Mouse (Mus musculus) neural tube, embryonic 13.5 days (tissue): ENCODE measurements around the gene A630076J17Rik. TPM values are rescaled to one million over a fixed set of nuclear protein-coding genes. Genes with fewer than 3 reads are reported as not detected.

Experiments
- polyA plus RNA-seq: library from polyadenylated mRNA; unstranded; fragments of >200 nt; fragmentation: Nextera tagmentation; extraction: Ambion mirVana; gene quantifications from 2 replicates; pipeline ENCODE4 v1.2.1, GENCODE M21; 2015

Gene A630076J17Rik
- polyA plus RNA-seq, 1 experiment from 2014 or later, result not detected

Other genes starting within 250 kb of the A630076J17Rik start
- 2.8 and 3.9 TPM in 2 replicates for gene Kcna3, start 194.4 kb upstream of the A630076J17Rik start, polyA plus RNA-seq
- 1.5 and 1.9 TPM in 2 replicates for gene Kcna2, start 129.5 kb upstream of the A630076J17Rik start, polyA plus RNA-seq
- not detected in 2 replicates for gene Kcna10, start 47.6 kb upstream of the A630076J17Rik start, polyA plus RNA-seq
- gene Cym, start 8.9 kb upstream of the A630076J17Rik start, polyA plus RNA-seq, result 0.27 and 1.2 TPM in 2 replicates
- gene Prok1, start 9.1 kb downstream of the A630076J17Rik start, polyA plus RNA-seq, result not detected in 2 replicates
- 220 and 227 TPM in 2 replicates for gene Lamtor5, start 48.2 kb downstream of the A630076J17Rik start, polyA plus RNA-seq
- 1.9 and 2.0 TPM in 2 replicates for gene Slc16a4, start 60.6 kb downstream of the A630076J17Rik start, polyA plus RNA-seq
- 8.4 TPM in 2 replicates for gene Rbm15, start 103.1 kb downstream of the A630076J17Rik start, polyA plus RNA-seq
- 1.8 TPM in 2 replicates for gene Kcnc4, start 228.9 kb downstream of the A630076J17Rik start, polyA plus RNA-seq